Comparison of ENCODE assay signal across 29 mouse cellular contexts in genomic region chr2:68232929-68233328, GRCm38 (mm10).
DNase-seq lines count a peak whose midpoint lies in the region; ATAC-seq and TF ChIP-seq lines count a peak whose summit lies in the region.
"Had no signal": no experiment of that assay in that cellular context is flagged by ENCODE, and none has a peak within 500 bp of the region (broad histone marks: within the 10 kb centered on the region; RNA-seq: fewer than 3 reads in every experiment).

No protein-coding gene starts in this region.

- H3K9ac ChIP-seq in midbrain, embryonic 16.5 days (ENCODE audit: low read depth, low read length), result no peak overlapping the region
- H3K9ac ChIP-seq: embryonic facial prominence, embryonic 13.5 days; embryonic facial prominence, embryonic 15.5 days; forebrain, embryonic 12.5 days had no signal

- WGBS in bone marrow, adult 2 months, result 56% methylated on average over 5 of the region's 5 CpGs
- WGBS in midbrain, embryonic 16.5 days, result 94% methylated on average over 5 of the region's 5 CpGs

- no peaks in the 10 kb centered on the region for H3K9me3 ChIP-seq in midbrain, embryonic 16.5 days (replicated peaks; ENCODE audit: control insufficient read depth, low read length, poor library complexity, severe bottlenecking)
- H3K9me3 ChIP-seq: embryonic facial prominence, embryonic 13.5 days; embryonic facial prominence, embryonic 15.5 days; forebrain, embryonic 10.5 days; forebrain, embryonic 12.5 days had no signal

- no peak overlapping the region for H3K27ac ChIP-seq in bone marrow, adult 2 months (ENCODE audit: control insufficient read depth, insufficient read depth, low read depth, low read length, poor library complexity)
- no peak overlapping the region for H3K27ac ChIP-seq in midbrain, embryonic 16.5 days (ENCODE audit: low read length)
- H3K27ac ChIP-seq: embryonic facial prominence, embryonic 13.5 days; embryonic facial prominence, embryonic 15.5 days; forebrain, embryonic 10.5 days; forebrain, embryonic 12.5 days had no signal

- intact Hi-C loops in left cerebral cortex, postnatal 36 days (cut with DNase I), result no loop called here

- no peaks in the 10 kb centered on the region for H3K27me3 ChIP-seq in midbrain, embryonic 16.5 days (ENCODE audit: control insufficient read depth, insufficient read depth, low read depth, low read length)
- H3K27me3 ChIP-seq: CH12.LX; embryonic facial prominence, embryonic 13.5 days; embryonic facial prominence, embryonic 15.5 days; forebrain, embryonic 12.5 days; Patski had no signal

- peak; percentile 53; the same call in 1 of the 2 replicates for ATAC-seq in megakaryocyte, adult 5-6 weeks (ENCODE audit: poor library complexity, severe bottlenecking)
- no peak for ATAC-seq in midbrain, embryonic 16.5 days
- ATAC-seq: activated CD4-positive, CD25-positive, alpha-beta regulatory T cell, adult 4 months; CD4-positive, CD25-positive, alpha-beta regulatory T cell, adult 4 months; forebrain, embryonic 14.5 days; forebrain, embryonic 16.5 days; Patski had no signal

- peak; percentile 41 for DNase-seq in heart, adult 11 months
- no peak for DNase-seq in heart, adult 9 months (ENCODE audit: low spot score in 2 of 2)
- no peak for DNase-seq in left cerebral cortex, postnatal 36 days (ENCODE audit: low spot score in 2 of 2)
- DNase-seq: adrenal gland, adult 8-10 months; adrenal gland, postnatal 14 days; adrenal gland, postnatal 36 days; B cell, adult 2 months; cerebellum, adult 11 months; cerebellum, adult 18-20 months; cerebellum, adult 8-10 months; cerebellum, adult 9-11 months; cerebellum, postnatal 14 days; cerebellum, postnatal 36 days; embryo, embryonic 11 days had no signal

- peak overlapping the region; percentile 57 for H3K4me3 ChIP-seq in bone marrow, adult 2 months (replicated peaks; ENCODE audit: control insufficient read depth, low read depth, low read length)
- no peak overlapping the region for H3K4me3 ChIP-seq in midbrain, embryonic 16.5 days (ENCODE audit: low read depth, low read length)
- H3K4me3 ChIP-seq: embryonic facial prominence, embryonic 13.5 days; embryonic facial prominence, embryonic 15.5 days; erythroblast, embryonic 14.5 days; forebrain, embryonic 10.5 days; forebrain, embryonic 12.5 days had no signal

- H3K4me1 ChIP-seq in bone marrow, adult 2 months (ENCODE audit: control insufficient read depth, insufficient read depth, low read length), result no peaks in the 10 kb centered on the region; the same call in 1 of the 2 replicates
- no peaks in the 10 kb centered on the region for H3K4me1 ChIP-seq in midbrain, embryonic 16.5 days (ENCODE audit: control insufficient read depth, insufficient read depth, low read length)
- H3K4me1 ChIP-seq: embryonic facial prominence, embryonic 13.5 days; embryonic facial prominence, embryonic 15.5 days had no signal

- TF ChIP-seq CTCF in bone marrow, adult 2 months (IDR thresholded peaks at IDR 0.05; ENCODE audit: control insufficient read depth, insufficient read depth, low read length), result no peak

- H3K4me2 ChIP-seq in midbrain, embryonic 16.5 days (ENCODE audit: low read length), result no peak overlapping the region
- H3K4me2 ChIP-seq: embryonic facial prominence, embryonic 13.5 days; embryonic facial prominence, embryonic 15.5 days; forebrain, embryonic 12.5 days had no signal

- no peaks in the 10 kb centered on the region for H3K36me3 ChIP-seq in midbrain, embryonic 16.5 days (ENCODE audit: control insufficient read depth, insufficient read depth, low read length)
- H3K36me3 ChIP-seq: embryonic facial prominence, embryonic 13.5 days; embryonic facial prominence, embryonic 15.5 days; forebrain, embryonic 12.5 days; G1E had no signal

- no peak for TF ChIP-seq POLR2A in bone marrow, adult 2 months (IDR thresholded peaks at IDR 0.05; ENCODE audit: borderline replicate concordance, control insufficient read depth, low read depth, low read length)
